Mouse (Mus musculus) CD8-positive naive resting alpha-beta T cell, adult 2 months (primary cell): ENCODE results near the gene Zfp704.

Experiments used
- DNase-seq, 2 experiments: peaks; one replicate each; pipeline ENCODE4 v3.0.0; 2022; ENCODE audit warnings: low read depth in 2 of 2, low spot score in 2 of 2

Zfp704 gene

DNA sequence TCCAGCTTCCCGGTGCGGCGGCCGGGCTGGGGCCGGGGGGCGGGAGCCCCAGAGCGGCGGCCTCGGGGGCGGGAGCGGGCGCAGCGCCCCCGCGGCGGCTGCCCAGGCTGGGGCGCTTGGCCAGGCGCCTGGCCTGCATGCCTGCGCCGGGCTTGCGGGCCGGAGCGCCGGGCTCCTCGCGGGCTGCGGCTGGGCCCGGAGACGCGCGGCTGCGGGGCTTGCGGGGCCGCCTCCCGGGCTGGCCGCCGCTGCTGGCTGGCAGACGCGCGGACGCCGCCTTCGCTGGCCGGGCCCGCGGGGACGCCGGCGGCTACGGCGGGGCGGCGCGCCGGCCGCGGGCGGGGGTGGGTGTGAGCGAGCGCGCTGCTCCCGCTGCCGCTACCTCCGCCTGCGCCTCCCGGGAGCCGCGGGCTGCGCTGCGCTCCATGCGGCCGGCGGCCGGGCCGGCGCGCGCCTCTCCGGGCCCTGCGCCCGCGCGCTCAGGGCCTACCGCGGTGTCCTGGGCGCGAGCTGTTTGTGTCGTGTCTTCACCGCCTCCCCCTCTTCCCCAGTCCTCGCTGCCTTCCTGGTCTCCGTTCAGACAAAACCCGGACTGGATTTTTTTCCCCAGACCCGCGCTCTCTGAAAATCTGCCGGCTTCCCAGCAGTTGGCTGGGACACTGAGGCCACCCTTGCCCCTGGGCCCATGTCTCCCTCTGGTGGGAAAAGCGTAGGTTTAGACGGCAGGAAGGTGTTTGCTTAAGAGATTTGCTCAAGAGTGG is at the start of gene Zfp704:
Gene Zfp704, minus strand, starts transcription at position 505 of the 761 bp plus-strand sequence.
- peak in 1 of 2 experiments; percentile 21 for DNase-seq

DNA sequence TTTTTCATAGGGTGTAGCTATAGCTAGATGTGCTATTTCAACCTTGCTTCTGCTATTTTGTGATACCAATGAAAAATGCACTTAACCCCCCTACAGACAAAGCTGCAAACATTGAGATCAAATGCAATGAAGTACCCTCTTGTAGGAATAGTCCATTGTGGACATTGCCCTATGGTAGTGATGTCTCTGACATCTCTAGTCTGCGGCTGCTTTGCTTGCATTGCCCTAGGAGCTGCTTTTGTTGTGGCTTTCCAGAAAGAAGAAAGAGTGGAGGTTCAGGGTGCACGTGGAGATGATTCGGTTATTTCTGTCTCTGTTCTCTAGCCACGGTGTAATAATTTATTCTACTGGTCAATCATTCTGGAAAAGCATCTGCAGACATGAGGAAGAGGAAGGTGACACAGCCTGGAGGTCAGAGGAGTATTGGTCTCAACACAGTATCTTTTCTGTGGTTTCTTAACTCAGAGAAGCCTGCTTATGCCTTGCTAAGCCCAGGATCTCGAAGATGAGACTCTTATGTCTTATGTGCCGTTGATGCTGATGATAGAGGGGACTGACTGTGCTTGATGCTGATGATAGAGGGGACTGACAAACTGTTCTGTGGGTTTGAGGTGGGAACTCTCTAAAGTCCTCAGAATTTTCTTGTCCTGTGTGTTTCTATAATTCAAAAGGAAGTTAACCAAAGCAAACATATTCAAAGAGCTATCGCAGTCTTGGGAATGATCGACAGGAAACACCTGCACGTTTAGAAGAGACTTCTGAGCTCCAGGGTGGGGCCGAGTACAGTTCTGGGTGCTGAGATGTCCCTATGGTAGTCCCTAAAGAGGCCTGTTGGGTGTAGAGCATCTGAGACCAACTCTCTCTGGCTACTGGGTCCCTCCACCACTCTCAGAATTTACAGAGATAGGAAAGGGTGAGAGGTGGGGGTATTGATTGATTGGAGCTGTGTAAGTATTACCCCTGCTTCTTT is 23.4 kb upstream of the Zfp704 start:
- DNase-seq, result no peak

DNA sequence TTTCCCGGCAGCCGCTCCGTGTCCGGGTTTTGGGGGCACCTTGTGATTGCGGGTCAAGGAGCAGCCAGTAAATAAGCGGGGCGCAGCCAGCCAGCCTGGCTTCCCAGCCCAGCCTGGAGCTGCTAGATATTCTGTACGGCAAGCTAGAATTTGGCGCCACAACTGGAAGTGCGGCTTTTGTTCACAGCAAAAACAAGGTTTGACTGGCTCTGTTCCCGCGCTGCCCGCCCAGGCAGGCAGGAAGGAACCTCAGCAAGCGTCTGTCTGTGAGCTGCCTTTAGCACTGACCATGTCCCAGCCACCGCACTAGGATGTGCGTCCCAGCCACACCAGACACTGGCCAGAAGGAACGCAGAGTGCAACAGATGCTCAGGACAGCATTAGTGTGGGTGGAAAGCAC is 20.1 kb upstream of the Zfp704 start:
- DNase-seq, result no peak

GRCm38 (mm10) chr3:9628041-9628440 is 18.2 kb upstream of the Zfp704 start:
- no peak for DNase-seq

GRCm38 (mm10) chr3:9626149-9626548 is 16.3 kb upstream of the Zfp704 start:
- no peak for DNase-seq

- no peak for DNase-seq
Measured at GRCm38 (mm10) chr3:9620611-9621010, 10.7 kb upstream of the Zfp704 start.

DNA sequence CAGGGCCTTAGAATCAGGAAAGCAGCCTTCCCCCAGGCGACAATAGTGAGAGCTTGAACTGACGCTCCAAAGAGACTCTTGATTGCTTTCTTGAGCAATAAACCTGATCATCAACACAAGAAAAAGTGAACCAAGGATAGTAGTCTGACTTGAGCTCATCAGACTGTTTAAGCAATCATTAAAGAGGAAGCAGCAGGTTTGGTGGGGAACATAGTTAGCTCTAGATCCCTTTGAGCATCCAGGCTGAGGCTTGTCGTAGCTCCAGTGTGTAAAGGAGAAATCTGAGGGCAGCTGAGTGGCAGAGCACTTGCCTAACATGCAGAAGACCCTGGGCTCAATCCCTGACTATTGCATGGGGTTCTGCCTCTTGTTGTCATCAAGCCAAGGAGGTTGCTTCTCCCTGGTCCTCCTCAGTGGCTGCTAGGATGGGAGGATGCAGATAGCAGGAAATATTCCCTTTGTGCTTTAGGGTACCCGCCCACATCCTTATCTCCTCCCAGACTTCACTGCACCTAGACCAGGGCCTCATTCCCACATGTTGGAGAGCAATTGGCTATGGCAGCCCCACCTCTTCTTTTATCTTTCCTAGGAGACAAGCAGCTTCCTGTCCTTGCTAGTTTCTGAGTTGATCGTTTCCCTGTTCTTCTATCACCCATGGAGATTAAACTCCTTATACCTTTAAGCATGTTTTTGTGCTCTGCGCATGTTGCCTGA is 9.8 kb upstream of the Zfp704 start:
- DNase-seq, result no peak

DNA sequence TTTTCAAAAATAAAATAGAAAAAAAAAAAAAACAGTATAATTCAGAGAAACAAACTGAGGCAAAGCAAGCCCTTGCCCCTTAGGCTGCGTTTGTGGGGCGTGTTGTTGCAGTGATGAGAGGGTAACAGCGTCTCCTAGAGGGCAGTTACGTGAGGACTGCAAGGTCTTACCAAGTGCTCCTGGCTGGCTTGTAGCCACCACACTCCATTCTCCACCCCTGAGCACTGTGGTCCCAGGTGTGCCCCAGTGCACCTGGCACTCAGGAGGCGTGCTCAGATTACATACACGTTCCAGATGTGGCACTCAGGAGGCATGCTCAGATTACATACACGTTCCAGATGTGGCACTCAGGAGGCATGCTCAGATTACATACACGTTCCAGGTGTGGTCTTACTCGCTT is 7.2 kb upstream of the Zfp704 start:
- no peak for DNase-seq

- DNase-seq, result no peak
Measured at GRCm38 (mm10) chr3:9614676-9615075, 4.8 kb upstream of the Zfp704 start.

DNA sequence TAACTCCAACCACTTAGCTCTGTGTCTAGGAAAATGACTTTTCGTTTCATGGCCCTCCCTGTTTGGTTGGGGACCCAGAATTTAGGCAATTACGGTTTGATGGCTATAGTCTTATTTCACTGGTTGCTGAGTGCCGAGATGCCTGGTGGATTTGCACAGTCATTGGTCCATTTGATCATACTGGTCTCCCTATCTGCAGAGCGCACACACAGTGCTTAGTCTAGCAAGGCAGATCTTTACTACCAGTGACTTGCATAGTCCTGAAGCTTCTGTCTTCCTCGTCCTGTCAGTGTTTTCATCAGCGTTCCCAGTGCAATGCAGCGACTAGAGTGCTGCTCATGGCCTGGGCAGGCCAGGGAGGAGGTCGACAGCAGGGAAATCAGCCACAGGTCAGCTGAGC is 4.1 kb upstream of the Zfp704 start:
- no peak for DNase-seq

- no peak for DNase-seq
Measured at GRCm38 (mm10) chr3:9611226-9611625, 1.3 kb upstream of the Zfp704 start.

GRCm38 (mm10) chr3:9610426-9610825 is 541 bp upstream of the Zfp704 start:
- DNase-seq, result no peak

- DNase-seq, result peak in 1 of 2 experiments; percentile 8
Measured at GRCm38 (mm10) chr3:9608906-9609580, 842 bp downstream of the Zfp704 start.

DNA sequence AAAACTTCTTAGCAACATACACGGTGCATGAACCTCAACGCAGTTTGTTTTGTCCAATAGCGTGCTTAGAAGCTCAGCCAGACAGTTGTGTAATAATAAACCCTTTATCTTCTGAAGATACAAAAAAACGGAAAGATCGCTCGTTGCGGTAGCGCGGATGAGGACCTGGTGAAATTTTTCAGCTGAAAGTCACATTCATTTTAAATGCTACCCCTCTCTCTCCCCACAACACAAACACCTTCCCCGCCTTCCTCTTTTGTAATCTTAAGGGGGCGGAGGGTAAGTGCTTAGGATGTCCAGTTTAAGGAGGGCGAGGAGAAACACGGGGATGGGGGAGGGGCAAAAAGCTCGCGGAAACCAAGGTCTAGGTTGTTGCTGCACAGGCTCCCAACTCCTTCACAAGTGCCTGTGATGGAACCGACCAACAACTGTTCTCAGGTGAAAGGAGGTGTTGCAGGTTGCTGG is 1.4 kb downstream of the Zfp704 start:
- DNase-seq, result peak in 1 of 2 experiments; percentile 9

- DNase-seq, result no peak
Measured at GRCm38 (mm10) chr3:9607686-9608085, 2.2 kb downstream of the Zfp704 start.

GRCm38 (mm10) chr3:9605784-9606706 is 3.8 kb downstream of the Zfp704 start:
- no peak for DNase-seq

- no peak for DNase-seq
Measured at GRCm38 (mm10) chr3:9604941-9605340, 4.9 kb downstream of the Zfp704 start.

- no peak for DNase-seq
Measured at GRCm38 (mm10) chr3:9603866-9604265, 6.0 kb downstream of the Zfp704 start.

GRCm38 (mm10) chr3:9600577-9600976 is 9.3 kb downstream of the Zfp704 start:
- no peak for DNase-seq
